Mouse (Mus musculus): ENCODE data around the gene Rptor. TPM values are rescaled to one million over a fixed set of nuclear protein-coding genes. Genes with fewer than 3 reads are reported as not detected.
A peak's percentile ranks its signal among the peaks of the same experiment; 100 is the strongest.

The Rptor gene
- total RNA-seq, 2 experiments from 2014 or later: 63.1 to 64.1 TPM

DNA sequence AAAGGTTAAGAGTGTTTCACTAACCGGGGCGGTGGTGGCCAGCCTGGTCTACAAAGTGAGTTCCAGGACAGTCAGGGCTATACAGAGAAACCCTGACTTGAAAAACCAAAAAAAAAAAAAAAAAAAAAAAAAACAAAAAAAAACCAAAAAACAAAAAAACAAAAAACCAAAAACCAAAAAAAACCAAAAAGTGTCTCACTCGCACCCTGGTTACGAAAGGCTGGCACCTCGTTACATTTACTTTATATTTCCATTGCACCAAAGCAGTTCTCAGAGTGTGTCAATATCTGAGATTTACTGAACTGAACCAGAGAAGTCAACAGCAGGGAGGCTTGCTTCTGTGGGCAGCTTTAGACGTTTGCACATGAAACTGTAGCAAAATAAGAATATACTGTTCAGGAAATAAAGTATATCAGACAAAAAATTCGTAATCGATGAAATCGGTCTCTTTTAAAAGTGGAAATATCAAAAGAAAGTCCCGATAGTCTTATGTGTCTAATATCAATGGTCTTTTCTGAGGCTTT, 466 bp upstream of the Rptor start:
- DNase-seq (ENCODE audit: low spot score in 2 of 2): no peak

- DNase-seq (ENCODE audit: low spot score in 2 of 2): peak in 1 of 2 experiments; percentile 27
Measured at GRCm38 (mm10) chr11:119603527-119603905, 811 bp downstream of the Rptor start.

GRCm38 (mm10) chr11:119607464-119607863, 4.8 kb downstream of the Rptor start:
- DNase-seq (ENCODE audit: low spot score in 2 of 2): no peak

- no peak for DNase-seq (ENCODE audit: low spot score in 2 of 2)
Measured at GRCm38 (mm10) chr11:119611496-119611895, 8.8 kb downstream of the Rptor start.

DNA sequence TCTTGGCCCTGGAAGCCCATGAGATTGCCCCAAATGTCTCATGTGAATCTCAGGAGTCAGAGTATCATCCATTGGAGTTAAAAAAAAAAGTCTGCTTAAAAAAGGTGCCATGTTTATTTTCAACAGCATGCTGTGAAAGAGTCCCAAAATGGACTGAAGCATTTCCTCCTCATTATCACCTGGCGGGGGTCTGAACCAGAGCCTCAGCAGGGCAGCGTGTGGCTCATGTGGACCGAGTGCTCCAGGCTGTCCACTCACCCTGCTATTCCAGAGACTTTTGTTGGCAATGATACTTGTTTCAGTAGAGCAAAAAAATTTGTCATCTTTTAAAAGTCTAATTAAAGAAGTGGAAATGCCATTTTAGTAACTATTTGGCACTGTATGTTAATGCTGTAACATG, 9.5 kb downstream of the Rptor start:
- no peak for DNase-seq (ENCODE audit: low spot score in 2 of 2)

GRCm38 (mm10) chr11:119615087-119615486, 12.4 kb downstream of the Rptor start:
- DNase-seq (ENCODE audit: low spot score in 2 of 2): no peak

GRCm38 (mm10) chr11:119618763-119619162, 16.1 kb downstream of the Rptor start:
- peak; percentile 63 to 81 for DNase-seq (ENCODE audit: low spot score in 2 of 2)

- DNase-seq (ENCODE audit: low spot score in 2 of 2): no peak
Measured at GRCm38 (mm10) chr11:119621266-119621665, 18.6 kb downstream of the Rptor start.

DNA sequence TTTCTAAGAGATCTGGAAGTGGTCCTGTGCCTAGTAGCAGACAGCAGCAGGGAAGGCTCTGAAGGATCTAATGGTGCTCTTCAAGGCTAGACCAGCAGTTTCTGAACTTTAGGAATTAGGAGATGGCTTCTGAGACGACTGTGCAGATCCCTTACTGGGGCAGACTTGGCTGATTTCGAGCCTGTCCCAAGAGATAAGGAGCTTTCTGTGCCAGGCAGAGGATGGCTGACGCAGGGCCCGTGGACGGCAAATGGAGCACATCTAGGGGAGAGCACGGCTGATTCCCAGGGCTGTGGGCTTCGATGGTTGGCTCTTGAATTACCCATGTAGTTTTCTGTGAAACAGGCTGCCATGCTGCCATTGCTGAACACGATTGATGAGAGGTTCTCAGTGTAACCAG, 21.1 kb downstream of the Rptor start:
- no peak for DNase-seq (ENCODE audit: low spot score in 2 of 2)

DNA sequence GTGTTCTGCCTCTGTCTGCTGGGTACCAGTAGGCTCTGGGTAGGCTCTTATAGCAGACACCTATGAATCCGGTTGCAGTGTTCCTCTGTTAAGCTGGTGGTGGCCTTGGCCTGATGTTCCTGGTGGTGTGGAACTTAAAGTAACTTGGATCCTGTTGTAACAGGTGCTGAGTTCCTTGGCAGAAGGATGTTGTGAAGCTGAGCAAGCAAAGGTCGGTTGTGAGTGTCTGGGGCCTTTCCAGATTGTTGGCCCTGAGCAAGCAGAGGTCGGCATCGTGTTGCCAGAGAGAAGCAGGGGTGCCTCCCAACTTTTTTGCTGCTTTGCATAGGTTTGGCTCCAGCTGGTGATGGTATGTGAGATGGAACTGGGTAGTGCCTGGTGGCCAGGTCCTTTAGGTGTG, 21.7 kb downstream of the Rptor start:
- no peak for DNase-seq (ENCODE audit: low spot score in 2 of 2)

- DNase-seq (ENCODE audit: low spot score in 2 of 2): no peak
Measured at GRCm38 (mm10) chr11:119624955-119625354, 22.2 kb downstream of the Rptor start.

DNA sequence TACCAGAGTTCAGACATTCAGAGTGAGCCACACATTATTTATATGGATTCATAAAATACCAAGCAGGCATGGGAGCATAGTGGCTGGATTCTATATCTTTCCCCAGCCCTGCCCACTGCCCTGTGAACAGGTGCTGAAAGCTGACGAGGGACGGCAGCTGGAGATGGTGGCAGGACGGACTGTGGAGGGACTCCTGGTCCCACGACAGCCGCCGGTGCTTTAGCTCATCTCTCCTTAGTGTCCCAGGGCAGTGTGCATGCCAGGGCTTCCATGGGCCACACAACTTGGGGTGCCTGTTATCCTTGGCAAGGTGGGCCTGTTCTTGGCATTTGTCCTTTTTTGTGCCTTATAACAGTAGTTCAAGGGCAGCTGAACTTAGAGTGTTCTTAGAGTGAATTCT, 22.8 kb downstream of the Rptor start:
- DNase-seq (ENCODE audit: low spot score in 2 of 2): no peak

GRCm38 (mm10) chr11:119625943-119626342, 23.2 kb downstream of the Rptor start:
- DNase-seq (ENCODE audit: low spot score in 2 of 2): no peak

- DNase-seq (ENCODE audit: low spot score in 2 of 2): no peak
Measured at GRCm38 (mm10) chr11:119627243-119627642, 24.5 kb downstream of the Rptor start.

DNA sequence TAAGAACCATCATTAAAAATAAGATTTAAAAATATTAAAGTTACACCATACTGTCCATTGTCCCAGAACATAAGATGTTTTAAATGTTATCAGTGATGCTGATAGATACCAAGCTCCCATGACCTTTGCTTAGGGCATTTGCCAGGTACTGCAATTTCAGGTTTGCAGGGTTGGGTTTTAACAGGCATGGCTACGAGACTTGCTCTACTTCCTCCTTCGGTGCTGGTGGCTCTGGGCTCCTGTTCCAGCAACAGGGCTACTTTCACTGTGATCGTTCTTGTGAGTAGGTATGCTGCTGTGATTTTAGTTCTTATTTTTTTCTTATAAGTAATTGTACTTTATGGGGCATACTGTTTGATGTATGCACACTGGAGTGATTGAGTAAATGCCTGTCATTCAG, 26.4 kb downstream of the Rptor start:
- no peak for DNase-seq (ENCODE audit: low spot score in 2 of 2)

GRCm38 (mm10) chr11:119630329-119630728, 27.6 kb downstream of the Rptor start:
- DNase-seq (ENCODE audit: low spot score in 2 of 2): no peak

DNA sequence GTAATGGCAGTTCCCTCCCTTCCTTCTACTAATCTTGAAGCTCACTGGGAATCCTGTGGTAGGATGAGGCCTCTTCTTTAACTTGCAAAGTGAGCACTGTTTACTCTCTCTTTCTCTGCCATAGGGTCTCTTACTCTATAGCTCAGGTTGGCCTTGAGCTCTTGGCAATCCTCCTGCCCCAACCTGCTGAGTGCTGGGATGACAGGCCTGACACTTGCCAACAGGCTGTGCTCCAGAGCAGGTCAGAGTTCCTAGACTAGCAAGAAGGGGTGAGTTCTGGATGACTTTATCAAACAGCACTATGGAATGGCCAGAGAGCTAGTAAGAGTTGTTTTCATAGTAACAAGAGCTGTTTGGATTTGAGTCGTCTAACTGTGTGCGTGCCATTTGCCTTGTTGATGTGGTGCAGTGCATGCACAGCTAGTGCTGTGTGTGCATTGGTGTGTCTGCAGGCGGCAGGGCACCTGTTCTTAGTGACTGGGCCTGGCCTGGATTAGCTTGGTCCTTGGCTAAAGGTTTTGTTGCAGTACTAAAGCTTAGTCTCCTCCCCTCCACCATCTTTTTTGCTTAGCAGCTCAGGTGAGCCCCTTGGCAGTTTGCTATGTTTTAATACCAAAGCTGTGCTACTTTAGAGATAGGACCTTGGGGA, 28.6 kb downstream of the Rptor start:
- no peak for DNase-seq (ENCODE audit: low spot score in 2 of 2)

DNA sequence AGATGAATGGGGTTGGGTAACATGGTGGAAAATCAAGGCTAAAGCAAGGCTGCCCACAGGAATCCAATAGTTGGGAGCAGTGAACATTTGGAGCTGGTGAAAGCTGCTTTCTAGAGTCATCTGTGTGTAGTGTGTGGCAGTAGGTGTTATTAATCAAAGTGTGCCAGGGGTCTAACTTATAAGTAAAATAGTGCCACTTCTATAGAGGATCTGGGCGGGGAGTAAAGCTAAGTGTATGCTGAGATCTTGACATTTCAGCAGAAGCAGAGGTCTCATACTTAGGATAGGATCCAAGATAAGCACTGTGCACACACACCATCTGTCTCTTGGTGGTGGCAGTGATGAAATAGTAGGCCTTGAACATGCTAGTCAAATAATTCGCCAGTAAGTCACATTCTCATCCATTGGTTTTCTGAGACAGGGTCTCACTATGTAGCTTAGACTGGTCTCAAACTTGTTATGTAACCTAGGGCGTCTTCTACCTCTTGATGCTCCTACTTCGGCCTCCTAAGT, 33.7 kb downstream of the Rptor start:
- DNase-seq (ENCODE audit: low spot score in 2 of 2): no peak

GRCm38 (mm10) chr11:119637519-119637918, 34.8 kb downstream of the Rptor start:
- DNase-seq (ENCODE audit: low spot score in 2 of 2): no peak

GRCm38 (mm10) chr11:119640491-119640890, 37.8 kb downstream of the Rptor start:
- DNase-seq (ENCODE audit: low spot score in 2 of 2): no peak

DNA sequence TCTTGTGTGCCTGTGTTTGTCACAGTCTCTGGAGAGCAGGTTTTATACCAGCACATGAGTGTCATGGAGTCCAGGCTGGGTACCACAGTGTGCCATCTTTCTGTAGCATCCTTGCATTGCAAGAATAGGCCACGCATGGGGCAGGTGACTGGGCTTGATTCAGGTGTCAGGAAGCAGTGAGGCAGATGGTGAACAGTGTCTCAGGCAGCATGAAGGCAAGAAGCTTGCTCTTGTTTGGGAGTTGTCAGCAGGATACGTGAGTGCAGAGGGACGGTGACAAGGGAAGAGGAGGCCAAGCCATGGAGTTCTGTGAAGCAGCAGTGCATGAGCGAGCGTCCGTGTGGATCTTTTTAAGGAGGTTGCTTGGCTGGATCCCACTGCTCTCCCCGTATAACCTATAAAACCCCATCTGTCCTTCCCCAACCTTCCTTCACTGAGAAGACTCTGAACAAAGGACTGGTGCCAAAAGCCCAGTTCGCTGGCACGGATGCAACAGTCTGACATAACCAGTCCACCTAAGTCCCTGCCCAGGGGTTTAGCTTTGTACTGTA, 39.2 kb downstream of the Rptor start:
- no peak for DNase-seq (ENCODE audit: low spot score in 2 of 2)

DNA sequence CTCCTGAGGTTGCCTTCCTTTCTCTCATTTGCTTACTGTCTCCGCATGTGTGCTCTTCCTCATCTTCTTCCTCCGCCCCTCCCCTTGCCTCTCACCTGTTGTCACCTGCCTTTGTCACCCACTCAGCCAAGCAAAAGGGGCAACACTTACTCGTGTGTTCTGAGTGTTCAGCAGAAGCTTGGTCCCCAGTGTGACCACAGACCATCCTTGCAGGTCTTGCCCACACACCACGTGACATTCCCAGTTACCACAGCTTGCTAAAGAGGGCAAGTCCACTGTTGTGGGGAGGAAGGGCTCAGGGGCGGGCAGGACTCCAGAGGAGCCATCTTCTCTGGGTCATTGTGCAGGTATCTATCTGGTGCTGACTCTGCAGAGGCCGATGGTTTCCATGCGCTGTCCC, 40.6 kb downstream of the Rptor start:
- no peak for DNase-seq (ENCODE audit: low spot score in 2 of 2)

- no peak for DNase-seq (ENCODE audit: low spot score in 2 of 2)
Measured at GRCm38 (mm10) chr11:119644140-119644539, 41.4 kb downstream of the Rptor start.

Measured in left cerebral cortex, adult 18-20 months (tissue).